Mouse (Mus musculus) ES-E14 (cell line): ENCODE measurements around the gene Cpn2. TPM values are rescaled to one million over a fixed set of nuclear protein-coding genes. Genes with fewer than 3 reads are reported as not detected.
A peak's percentile ranks its signal among the peaks of the same experiment; 100 is the strongest.

ENCODE experiments used
- DNase-seq: peaks from one replicate; pipeline ENCODE4 v3.0.0-alpha.2; 2013; ENCODE audit warnings: low read depth, low spot score
- H3K27ac ChIP-seq: 2 replicates; pipeline ENCODE4 v1.5.1; 2012; ENCODE audit warnings: low read depth, mild to moderate bottlenecking, low read length, moderate library complexity, mixed read lengths; ENCODE audit not compliant: poor library complexity, insufficient read depth, severe bottlenecking
- H3K36me3 ChIP-seq: 2 replicates; pipeline ENCODE4 v1.6.1; 2012; ENCODE audit warnings: mild to moderate bottlenecking, low read length, moderate library complexity, mixed read lengths; ENCODE audit not compliant: control insufficient read depth, poor library complexity, insufficient read depth, severe bottlenecking
- H3K4me1 ChIP-seq, 2 experiments: fragments of 150-350 bp in 1 of 2; sonication (generic) in 1 of 2; 2 replicates each; pipeline ENCODE4 v1.6.1; 2012; ENCODE audit warnings: low read length in 2 of 2, mild to moderate bottlenecking in 1 of 2, mixed read lengths in 1 of 2; ENCODE audit not compliant: control insufficient read depth in 2 of 2, insufficient read depth in 2 of 2, poor library complexity in 1 of 2
- H3K4me3 ChIP-seq, 2 experiments: fragments of 150-350 bp in 1 of 2; sonication (generic) in 1 of 2; 2 replicates each; pipeline ENCODE4 v1.5.1; 2012; ENCODE audit warnings: low read length in 2 of 2, low read depth in 1 of 2, mild to moderate bottlenecking in 1 of 2, mixed read lengths in 1 of 2; ENCODE audit not compliant: insufficient read depth in 1 of 2, poor library complexity in 1 of 2, severe bottlenecking in 1 of 2
- H3K9ac ChIP-seq: 2 replicates; pipeline ENCODE4 v1.6.1; 2012; ENCODE audit warnings: low read depth, mild to moderate bottlenecking, low read length, mixed read lengths; ENCODE audit not compliant: poor library complexity, insufficient read depth, severe bottlenecking
- H3K9me3 ChIP-seq: fragments of 150-350 bp; sonication (generic); 2 replicates; pipeline ENCODE4 v1.6.1; 2012; ENCODE audit warnings: low read depth, mild to moderate bottlenecking, low read length; ENCODE audit not compliant: control insufficient read depth, insufficient read depth
- CHD2 ChIP-seq: IDR thresholded peaks from 2 replicates; pipeline ENCODE4 v1.6.1; 2014; ENCODE audit warnings: mild to moderate bottlenecking, low read depth, low read length, inconsistent platforms
- HCFC1 ChIP-seq: IDR thresholded peaks from 2 replicates; pipeline ENCODE4 v1.6.1; 2012; ENCODE audit warnings: low read length, inconsistent platforms, borderline replicate concordance; ENCODE audit not compliant: insufficient read depth
- MAFK ChIP-seq: IDR thresholded peaks from 2 replicates; pipeline ENCODE4 v1.6.1; 2014; ENCODE audit warnings: mild to moderate bottlenecking, low read depth, low read length, inconsistent platforms; ENCODE audit not compliant: insufficient read depth
- ZC3H11A ChIP-seq: IDR thresholded peaks from 2 replicates; pipeline ENCODE4 v1.6.1; 2012; ENCODE audit warnings: low read depth, mild to moderate bottlenecking, inconsistent platforms, low read length, borderline replicate concordance
- ZNF384 ChIP-seq: IDR thresholded peaks from 2 replicates; pipeline ENCODE4 v1.6.1; 2012; ENCODE audit warnings: low read depth, low read length, inconsistent platforms
- in situ Hi-C, 2 experiments: fragments of 600-800 bp; cut with MboI; formaldehyde crosslinking; loops; one replicate each; pipeline ENCODE4 v1.15.1; 2025; ENCODE audit warnings: low sequenced_read_pairs in 2 of 2, inconsistent platforms in 1 of 2; ENCODE audit not compliant: unreplicated experiment in 2 of 2
- total RNA-seq: library from RNA; depleted of rRNA; stranded (reverse); fragments of 300-350 nt; gene quantifications from 2 replicates; pipeline ENCODE4 v1.2.3, GENCODE M21; 2012

The Cpn2 gene
- total RNA-seq, 1 experiment = not detected

DNA sequence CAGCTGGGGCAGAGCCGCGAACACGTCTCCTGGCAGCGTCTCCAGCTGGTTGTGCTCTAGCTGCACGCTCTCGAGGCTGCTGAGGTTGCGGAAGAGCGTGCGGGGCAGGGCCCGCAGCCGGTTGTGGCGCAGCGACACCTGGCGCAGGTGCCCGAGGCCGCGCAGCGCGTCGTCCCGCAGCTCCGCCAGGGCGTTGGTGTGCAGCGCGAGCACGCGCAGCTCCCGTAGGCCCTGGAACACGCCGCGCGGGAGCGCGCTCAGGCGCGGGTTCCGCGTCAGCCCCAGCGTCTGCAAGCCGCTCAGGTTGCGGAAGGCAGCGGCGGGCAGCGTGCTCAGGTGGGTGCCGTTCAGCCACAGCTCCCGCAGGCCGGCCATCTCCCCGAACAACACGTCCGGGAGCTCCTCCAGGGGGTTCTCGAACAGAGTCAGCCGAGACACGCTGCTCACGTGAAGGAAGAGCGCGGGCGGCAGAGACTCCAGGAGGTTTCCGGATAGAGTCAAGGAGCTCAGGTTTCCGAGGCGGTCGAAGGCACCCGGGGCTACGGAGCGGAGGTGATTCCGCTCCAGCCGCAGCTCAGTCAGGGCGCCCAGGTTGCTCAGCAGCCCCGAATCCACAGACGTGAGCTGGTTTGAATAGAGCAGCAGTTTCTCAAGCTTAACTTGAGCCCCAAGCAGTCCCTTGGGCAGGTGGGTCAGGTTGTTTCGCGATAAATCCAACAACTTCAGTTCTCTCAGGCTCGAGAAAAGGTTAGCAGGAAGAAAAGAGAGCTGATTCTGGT is 41.5 kb upstream of the Cpn2 start:
- H3K27ac ChIP-seq = no peak overlapping the region
- TF ChIP-seq HCFC1 = no peak
- peak; percentile 33 for DNase-seq

GRCm38 (mm10) chr16:30307961-30308615 is 40.8 kb upstream of the Cpn2 start:
- no peaks in the 10 kb centered on the region for H3K9me3 ChIP-seq
- H3K36me3 ChIP-seq = no peaks in the 10 kb centered on the region
- TF ChIP-seq CHD2 (no peak), MAFK (no peak), ZC3H11A (no peak), HCFC1 (no peak), ZNF384 (no peak)
- no peak overlapping the region for H3K27ac ChIP-seq
- peak overlapping the region; percentile 49; the same call in 1 of the 2 replicates for H3K9ac ChIP-seq
- H3K4me1 ChIP-seq = peaks cover 0 to 2% of the 10 kb centered on the region in 2 experiments; a peak in 2 of 4 replicates
- DNase-seq = no peak
- in situ Hi-C loops = no loop called here
- peak overlapping the region; percentile 64 to 65 for H3K4me3 ChIP-seq

More for the DNA sequence above, 41.5 kb upstream of the Cpn2 start:
- Histone ChIP-seq H3K9me3 (no peaks in the 10 kb centered on the region), H3K36me3 (no peaks in the 10 kb centered on the region), H3K4me3 (peak overlapping the region; percentile 64 to 65), H3K4me1 (peaks cover 0 to 2% of the 10 kb centered on the region in 2 experiments; a peak in 2 of 4 replicates), H3K9ac (peak overlapping the region; percentile 49)
- in situ Hi-C loops = no loop called here

- Histone ChIP-seq H3K9me3 (no peaks in the 10 kb centered on the region), H3K36me3 (no peaks in the 10 kb centered on the region), H3K27ac (no peak overlapping the region), H3K4me3 (no peak overlapping the region), H3K4me1 (peaks cover 0 to 2% of the 10 kb centered on the region in 2 experiments; a peak in 2 of 4 replicates), H3K9ac (no peak overlapping the region)
- TF ChIP-seq ZC3H11A = no peak
- no peak for TF ChIP-seq ZNF384
- no peak for TF ChIP-seq CHD2
- TF ChIP-seq MAFK = no peak
- no peak for TF ChIP-seq HCFC1
- in situ Hi-C loops = no loop called here
- no peak for DNase-seq
Measured at GRCm38 (mm10) chr16:30307306-30307705, 40.0 kb upstream of the Cpn2 start.

DNA sequence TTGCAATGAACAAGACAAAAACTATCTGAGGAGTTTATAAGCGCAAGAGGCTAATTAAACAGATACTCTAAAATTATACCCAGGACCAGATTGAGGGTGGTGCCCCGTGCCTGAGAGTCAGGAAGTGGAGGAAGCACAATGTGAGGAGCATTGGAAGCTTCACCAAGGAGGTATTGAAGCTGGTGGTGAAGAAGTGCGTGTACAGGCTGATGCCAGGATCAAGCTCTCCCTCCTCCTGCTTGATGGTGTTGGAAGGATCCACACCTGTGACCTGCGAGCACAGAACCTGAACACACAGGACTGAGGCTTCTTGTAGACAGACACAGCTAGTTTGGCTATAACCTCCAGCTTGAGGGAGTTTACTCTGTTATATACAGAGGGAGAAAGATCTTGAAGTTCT is 38.8 kb upstream of the Cpn2 start:
- Histone ChIP-seq H3K9ac (no peak overlapping the region), H3K4me3 (no peak overlapping the region), H3K36me3 (no peaks in the 10 kb centered on the region), H3K4me1 (peaks cover 0 to 2% of the 10 kb centered on the region in 2 experiments; a peak in 2 of 4 replicates), H3K9me3 (no peaks in the 10 kb centered on the region), H3K27ac (no peak overlapping the region)
- no peak for TF ChIP-seq ZNF384
- no peak for TF ChIP-seq CHD2
- no peak for TF ChIP-seq HCFC1
- no peak for TF ChIP-seq ZC3H11A
- no peak for TF ChIP-seq MAFK
- no peak for DNase-seq
- in situ Hi-C loops = no loop called here
